Mouse (Mus musculus) lung, postnatal 25 days (tissue): Measurements from ENCODE around the gene Cdk14.
"Not testable (repeated sequence)": the region's sequence is repeated elsewhere in the genome, so short reads cannot be mapped to it uniquely, and the experiment has no call there.

Source experiments
- DNase-seq: peaks from one replicate; pipeline ENCODE4 v3.0.0; 2022; ENCODE audit warnings: low spot score

Gene Cdk14

DNA sequence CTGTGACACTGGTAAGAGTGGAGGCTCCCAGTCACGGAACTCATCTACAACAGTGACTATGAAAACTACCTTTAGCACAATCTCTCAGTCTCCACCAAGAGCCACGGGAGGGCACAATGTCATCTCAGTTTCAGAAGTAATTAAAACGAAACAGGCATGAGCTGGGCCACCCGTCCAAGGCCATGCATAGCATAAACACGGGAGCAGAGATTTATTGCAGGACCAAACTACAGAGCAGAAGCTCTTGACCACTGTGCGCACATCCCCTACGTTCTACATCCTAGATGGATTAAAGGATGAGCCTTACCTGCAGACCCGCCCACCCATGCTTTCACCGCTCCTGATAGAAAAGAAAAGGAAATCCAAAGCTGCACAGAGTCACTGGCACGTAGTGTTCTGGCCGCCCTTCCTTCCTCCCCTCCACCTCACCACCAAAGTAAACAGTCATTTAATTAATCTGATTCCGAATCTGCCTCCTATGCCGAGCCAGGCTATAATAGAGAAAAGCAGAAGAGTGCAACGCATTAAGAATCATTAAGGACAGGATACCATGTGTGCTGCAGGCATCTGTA is 158.3 kb downstream of the Cdk14 start:
- peak; percentile 68 for DNase-seq

DNA sequence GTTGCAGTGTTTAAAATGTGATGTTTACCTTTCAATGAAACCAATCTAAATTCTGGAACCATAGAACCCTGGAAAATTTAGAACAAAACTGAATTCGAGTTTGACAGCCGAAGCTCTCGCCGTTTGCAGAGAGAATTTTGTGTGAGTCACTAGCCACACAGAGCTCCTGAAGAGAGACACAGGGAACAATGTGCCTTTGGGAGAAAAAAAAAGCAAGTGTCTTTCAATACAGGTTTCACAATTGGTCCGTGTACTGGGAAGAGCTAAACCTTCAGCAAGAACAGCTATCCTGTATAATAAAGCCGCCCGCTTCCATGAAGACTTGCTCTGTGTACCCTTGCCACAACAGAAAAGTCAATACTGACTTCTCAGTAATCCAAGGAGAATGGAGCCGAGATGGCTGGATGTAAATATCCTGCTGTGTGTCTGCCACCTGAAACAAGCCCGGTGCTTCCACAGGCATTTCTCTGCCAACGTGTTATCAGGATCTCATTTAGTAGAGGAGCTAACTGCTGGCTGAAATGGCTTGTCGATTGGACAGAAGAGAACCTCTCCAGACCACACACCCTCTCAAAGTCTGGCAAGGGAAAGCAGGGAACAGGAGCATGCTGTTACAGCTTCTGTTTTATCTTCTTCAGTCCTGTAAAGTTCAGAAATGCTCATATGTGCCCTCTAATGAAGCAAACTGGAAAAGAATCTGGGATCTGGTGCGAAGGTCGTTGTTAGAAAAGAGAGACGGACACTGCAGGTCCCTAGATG is 159.0 kb downstream of the Cdk14 start:
- no peak for DNase-seq

- DNase-seq = no peak
Observed at GRCm38 (mm10) chr5:5260309-5260708, 159.8 kb downstream of the Cdk14 start.

DNA sequence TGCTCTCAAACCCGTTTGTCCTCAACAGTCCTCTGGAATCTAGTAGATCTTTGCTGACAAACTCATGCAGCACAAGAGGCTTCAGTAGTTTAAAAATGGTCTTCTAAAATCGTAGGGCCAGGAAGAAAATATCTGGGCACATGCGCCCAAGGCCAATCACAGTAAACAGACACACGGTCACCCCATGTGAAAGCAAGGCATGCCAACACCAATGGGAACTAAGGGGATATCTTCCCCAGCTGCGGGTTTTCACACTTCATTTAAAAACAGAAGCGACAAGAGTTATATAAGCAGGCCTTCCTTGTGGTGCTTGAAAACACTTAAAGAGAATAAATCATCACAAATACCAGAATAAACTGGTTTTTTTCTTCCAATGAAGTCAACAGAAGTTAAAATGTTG is 165.7 kb downstream of the Cdk14 start:
- no peak for DNase-seq

GRCm38 (mm10) chr5:5253177-5253576 is 166.9 kb downstream of the Cdk14 start:
- DNase-seq = no peak

DNA sequence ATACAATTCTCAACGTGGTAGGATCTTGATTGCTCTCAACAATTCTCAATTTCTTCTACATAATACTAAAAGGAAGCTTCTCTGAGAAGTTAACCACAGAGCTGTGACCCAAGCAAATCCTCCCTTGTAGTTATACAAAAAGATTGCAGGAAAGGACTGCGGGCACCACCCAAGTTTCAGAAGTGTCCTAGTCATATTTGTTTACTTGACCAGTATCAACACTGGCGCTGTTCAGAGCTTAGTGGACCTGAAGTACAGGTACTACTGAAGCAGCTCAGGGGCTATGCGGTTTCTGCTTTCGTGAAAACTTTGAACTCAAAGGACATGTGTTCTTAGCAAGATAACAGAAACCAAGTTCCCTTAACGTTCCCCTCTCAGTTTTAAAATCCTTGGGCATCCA is 172.4 kb downstream of the Cdk14 start:
- peak; percentile 43 for DNase-seq

DNA sequence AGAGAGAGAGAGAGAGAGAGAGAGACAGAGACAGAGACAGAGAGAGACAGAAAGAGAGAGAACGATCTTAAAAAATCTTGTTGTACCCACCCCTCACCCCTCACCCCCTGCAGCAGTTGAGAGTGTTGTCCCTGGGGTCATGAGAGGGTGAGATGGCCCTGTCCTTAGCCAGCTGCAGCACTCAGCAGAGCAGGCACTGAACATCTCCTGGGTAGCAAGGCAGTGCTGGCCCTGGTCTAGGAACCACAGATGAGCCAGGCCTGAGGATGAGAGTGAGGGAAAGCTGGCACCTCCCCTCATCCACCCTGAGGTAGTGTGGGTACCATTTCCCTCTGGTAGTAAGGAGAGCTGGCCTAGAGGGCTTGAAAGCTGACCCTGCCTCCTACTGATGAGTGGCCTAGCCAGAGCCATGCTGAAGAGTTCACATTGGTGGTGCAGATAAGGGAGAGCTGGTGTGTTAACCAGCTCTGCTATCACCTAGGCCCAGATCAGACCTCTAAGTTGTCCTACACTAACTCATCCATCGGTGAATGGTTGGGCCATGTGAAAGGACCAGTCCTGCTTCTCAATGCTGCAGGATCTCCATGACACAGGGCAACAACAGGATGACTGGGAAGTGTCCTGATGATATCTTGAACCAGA is 173.5 kb downstream of the Cdk14 start:
- no peak for DNase-seq

- no peak for DNase-seq
Observed at GRCm38 (mm10) chr5:5245182-5245581, 174.9 kb downstream of the Cdk14 start.

DNA sequence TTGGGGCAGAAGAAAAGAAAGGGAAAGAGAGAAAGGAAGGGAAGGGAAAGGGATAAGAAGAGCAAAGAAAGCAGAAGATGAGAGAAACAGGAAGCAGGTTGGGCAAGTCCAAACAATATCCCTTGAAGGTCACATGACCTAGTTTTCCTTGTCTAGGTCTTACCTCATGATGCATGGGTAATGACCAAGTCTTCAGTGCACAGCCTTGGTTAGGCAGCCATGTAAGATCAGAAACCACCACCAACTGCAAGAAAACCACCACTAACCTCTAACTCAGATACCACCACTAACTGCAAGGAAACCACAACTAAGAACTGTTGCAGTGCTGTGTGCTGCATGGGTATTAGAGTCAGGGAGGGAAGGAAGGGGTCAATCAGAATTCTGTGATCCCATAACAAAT is 176.5 kb downstream of the Cdk14 start:
- no peak for DNase-seq

- DNase-seq = no peak
Observed at GRCm38 (mm10) chr5:5242704-5243103, 177.4 kb downstream of the Cdk14 start.

DNA sequence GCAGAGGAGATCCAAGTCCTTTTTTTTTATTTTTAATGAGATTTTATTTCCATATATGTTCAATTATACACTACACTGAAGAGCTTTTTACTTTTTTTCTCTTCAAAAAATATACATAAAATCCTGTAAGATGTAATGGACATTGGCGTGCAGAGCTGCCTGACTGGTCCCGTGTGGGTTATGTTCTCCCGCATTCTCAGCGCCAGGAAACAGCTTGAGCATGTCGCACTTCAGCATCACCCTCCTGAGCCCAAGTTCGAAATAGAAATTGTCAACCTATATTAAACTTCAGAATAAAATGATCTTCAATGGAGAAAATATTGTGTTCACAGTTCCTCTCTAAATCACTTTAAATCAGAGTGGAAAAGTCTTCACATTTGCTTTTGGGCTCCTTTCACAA is 179.0 kb downstream of the Cdk14 start:
- no peak for DNase-seq

DNA sequence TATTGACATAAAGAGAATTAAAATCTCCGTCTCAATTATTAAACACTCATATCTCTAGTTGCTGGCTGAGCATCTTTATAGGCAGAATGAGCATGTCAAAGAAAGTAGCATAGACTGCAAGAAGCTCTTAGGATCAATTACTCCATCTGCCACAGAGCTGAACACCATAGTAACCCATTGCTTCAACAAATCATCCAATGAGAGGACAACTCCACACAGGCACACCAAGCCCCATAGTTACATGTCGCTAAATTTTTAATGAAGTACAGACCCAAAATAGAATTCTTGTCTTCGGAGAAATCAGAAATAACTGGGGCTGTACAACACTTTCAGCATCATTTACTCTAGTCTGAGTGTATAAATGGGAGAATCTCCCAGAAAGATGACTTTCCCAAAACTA is 180.0 kb downstream of the Cdk14 start:
- no peak for DNase-seq

DNA sequence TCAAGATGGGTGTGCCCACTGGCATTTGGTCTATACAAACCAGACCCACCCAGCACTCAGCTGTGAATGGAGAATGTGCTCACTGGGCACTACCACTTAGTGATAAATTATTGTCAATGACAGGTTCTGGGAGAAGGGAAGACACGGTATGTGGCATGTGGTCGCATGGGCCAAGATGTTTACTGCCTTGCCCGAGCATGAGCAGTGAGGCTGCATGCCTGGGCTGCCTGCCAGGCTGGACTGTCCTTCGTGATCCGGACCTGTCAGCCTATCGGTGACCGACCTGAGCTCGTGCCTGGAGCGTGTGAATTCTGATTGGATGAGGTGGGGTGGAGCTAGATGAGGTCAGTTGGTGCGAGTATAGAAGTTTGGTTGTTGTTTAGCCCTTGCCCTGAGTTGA is 185.2 kb downstream of the Cdk14 start:
- DNase-seq = not testable (repeated sequence)

GRCm38 (mm10) chr5:5226966-5227365 is 193.1 kb downstream of the Cdk14 start:
- peak; percentile 32 for DNase-seq

DNA sequence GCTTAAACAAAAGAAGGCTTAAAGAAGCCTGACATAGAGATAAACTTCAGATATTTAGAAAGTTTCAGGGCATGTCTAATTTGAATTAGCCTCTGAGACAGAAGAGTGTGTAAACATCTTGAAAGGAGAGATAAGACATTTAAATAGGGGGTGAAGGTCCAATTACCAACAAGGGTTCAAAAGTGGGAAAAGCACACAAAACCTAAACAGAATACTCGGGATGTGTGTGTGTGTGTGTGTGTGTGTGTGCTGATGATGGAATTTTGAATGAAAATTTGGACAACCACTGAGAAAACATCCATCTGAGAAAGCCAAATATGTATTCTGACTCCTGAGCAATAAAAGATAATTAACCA is 208.4 kb downstream of the Cdk14 start:
- no peak for DNase-seq

DNA sequence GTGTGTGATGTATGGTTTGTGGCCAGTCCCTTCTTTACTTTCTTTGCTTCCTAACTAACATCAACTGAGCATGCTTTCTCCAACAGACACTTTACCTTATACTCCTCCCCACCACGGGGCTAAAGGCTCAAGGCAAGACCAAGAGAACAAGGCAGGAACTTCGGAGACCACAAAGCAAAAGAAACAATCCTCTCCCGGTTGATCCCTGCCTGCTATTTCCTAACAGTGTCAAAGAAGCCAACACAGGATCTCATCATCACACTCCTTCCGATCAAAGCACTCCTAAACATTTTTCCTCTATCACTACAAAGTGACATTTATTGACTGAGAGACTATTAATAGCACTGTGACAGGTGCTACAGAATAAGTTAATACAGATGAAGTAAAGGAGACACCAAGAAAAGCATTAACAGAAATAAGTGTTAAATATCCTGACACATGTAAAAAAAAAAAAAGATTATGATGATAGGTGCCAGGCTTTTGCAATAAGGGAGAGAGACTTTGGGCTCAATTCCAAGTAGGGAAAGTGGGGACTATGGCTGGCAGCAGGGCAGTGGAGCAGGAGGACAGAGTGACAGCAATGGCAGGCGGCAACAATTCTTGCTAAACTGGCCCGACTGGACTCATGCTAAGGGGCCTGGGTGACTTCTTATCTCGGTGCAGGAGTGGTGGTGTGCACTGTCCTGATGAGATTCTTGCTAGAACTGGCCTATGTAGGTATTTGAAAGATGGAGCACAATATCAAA is 208.9 kb downstream of the Cdk14 start:
- peak; percentile 18 for DNase-seq

DNA sequence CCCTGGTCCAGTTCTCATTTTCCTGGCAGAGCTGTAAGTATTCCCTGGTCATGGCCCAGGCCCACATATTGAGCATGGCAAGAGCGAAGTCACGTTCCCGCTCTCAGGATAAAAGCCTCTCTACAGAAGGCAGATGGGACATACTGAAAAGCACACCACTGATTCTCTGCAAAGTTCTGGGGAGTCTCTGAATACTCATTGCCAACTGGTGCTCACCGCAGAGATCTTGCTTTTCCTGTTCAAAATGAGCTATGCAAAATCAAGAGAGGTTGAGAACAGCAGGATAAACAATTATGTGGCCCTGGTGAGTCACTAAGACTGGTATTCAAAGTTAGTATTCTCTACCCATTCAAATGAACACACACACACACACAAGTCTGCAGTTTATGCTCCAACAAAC is 212.1 kb downstream of the Cdk14 start:
- DNase-seq = peak; percentile 34

DNA sequence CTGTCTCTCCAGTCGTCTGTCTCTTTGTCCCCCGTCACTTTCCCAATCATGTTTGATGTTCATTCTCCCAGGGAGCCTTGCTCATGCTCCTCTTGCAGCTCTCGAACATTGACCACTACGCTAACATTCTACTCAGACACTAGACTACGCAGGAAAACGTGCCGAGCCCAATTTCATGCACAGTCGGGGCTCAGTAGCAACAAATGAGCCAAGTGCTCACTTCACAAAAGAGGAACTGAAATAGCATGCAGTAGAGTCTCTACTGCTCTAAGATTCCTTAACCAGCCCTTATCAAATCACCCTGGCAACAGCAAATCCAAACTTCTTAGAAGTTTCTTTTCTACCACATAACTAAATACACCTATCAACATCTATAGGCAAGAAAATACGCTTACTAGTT is 214.1 kb downstream of the Cdk14 start:
- DNase-seq = no peak

- DNase-seq = no peak
Observed at GRCm38 (mm10) chr5:5194562-5195221, 225.4 kb downstream of the Cdk14 start.

GRCm38 (mm10) chr5:5189590-5189989 is 230.5 kb downstream of the Cdk14 start:
- no peak for DNase-seq

DNA sequence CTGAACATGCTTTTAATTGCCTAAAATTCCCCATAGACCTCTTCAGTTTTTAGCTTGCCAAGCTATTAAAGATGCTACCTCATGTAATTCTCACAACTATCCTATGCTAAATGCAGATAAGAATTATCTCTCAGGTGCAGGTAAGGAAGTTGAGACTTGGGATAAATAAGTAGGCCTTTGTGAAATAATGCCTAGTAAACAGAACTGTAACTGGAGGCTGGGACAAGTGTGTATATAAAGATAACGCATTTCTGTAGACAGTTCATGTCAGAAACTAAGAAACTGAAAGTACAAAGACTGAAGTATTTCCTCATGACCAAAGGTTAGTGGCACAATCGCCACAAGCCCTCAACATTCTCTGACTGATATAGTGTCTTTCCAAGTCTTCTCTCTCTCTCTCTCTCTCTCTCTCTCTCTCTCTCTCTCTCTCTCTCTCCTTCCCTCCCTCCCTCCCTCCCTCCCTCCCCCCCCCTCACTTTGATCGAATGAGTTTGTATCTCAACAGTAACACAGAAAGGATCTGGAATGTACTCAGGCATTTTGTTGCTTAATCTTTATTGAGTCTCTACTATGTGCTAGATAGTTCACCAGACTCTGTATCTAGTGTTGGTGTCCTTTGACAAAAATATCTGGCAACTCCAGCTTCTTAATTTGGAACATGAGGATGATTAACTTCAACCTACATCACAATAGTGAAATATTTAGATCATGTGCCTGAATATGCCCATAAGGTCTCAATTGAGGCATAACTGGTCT is 233.9 kb downstream of the Cdk14 start:
- DNase-seq = no peak

GRCm38 (mm10) chr5:5185521-5185920 is 234.6 kb downstream of the Cdk14 start:
- DNase-seq = no peak
